Mouse (Mus musculus) cortical plate, adult 2 months (tissue): ENCODE results near the gene Adgrf1.

Experiments
- CTCF ChIP-seq: fragments of 200-500 bp; IDR thresholded peaks from 2 replicates; pipeline ENCODE4 v1.5.1; 2011; ENCODE audit warnings: mild to moderate bottlenecking, control low read depth, low read length; ENCODE audit not compliant: insufficient read depth; ENCODE audit errors: extremely low read depth
- POLR2A ChIP-seq: fragments of 200-500 bp; IDR thresholded peaks from 2 replicates; pipeline ENCODE4 v1.6.1; 2011; ENCODE audit warnings: mild to moderate bottlenecking, low read length, control low read depth; ENCODE audit not compliant: insufficient read depth; ENCODE audit errors: extremely low read depth

GRCm38 (mm10) chr17:43277223-43277622 lies 7.1 kb downstream of the Adgrf1 start:
- TF ChIP-seq CTCF (no peak), POLR2A (no peak)
